Comparison of ENCODE assay signal across 8 mouse cellular contexts in the genomic region with DNA sequence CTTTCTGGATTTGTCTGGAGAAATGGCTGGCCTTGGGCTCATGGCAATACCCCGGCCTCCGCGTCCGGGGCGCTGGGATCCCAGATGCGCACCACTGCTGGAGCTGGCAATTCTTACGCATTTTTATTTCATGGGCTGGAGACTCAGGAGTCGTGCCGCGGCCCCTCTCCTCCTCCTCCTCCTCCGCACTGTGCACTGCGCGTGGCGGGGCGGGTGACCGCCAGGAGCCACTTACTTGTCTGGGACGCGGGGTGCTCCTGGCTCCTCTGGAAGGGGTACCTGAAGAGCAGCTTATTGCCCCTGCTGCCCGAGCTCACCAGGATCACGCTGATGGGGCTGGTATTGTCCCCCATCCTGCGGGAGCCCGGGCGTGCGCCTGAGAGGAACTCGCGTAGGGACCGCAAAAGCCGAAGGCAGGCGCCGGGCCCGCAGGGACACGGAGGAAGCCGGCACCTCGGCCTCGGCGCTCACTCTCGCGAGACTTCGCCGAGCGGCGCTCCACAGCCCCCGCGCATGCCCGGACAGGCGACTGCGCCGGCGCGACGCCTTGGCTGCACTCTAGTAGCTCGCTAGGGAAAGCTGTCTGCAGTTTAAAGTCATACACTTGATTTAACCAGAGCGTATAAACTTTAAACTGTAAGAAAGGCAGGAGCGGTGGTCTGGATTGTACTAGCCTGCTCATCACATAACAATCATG. TPM values are rescaled to one million over a fixed set of nuclear protein-coding genes. Genes with fewer than 3 reads are reported as not detected.
DNase-seq lines count a peak whose midpoint lies in the region; ATAC-seq lines count a peak whose summit lies in the region.

A gene (minus strand): TSS at position 520 of the 697 bp plus-strand sequence.

- peak within 1 kb of the TSS; percentile 92 for H3K27ac ChIP-seq in intestine, embryonic 14.5 days (ENCODE audit: low read depth)

- H3K4me1 ChIP-seq in intestine, embryonic 14.5 days (replicated peaks; ENCODE audit: control insufficient read depth, insufficient read depth, low read length), result 0 out of 2 replicates have a peak, but pooled peaks cover 11% of the 10 kb centered on the region

- peak within 1 kb of the TSS; percentile 95 for H3K9ac ChIP-seq in intestine, embryonic 14.5 days (ENCODE audit: low read length)

- H3K4me3 ChIP-seq in intestine, embryonic 14.5 days (ENCODE audit: low read depth, low read length), result peak within 1 kb of the TSS; percentile 89

- peak; percentile 97 to 98 for DNase-seq in adrenal gland, adult (ENCODE audit: inconsistent age in 2 of 2, low spot score in 1 of 2)
- peak; percentile 95 for DNase-seq in embryo, embryonic 10.5 days (ENCODE audit: low spot score)
- peak; percentile 96 for DNase-seq in gastrocnemius, postnatal 25 days
- peak; percentile 94 for DNase-seq in intestine, embryonic 14.5 days (ENCODE audit: low spot score)
- DNase-seq in left cerebral cortex, postnatal 14 days (ENCODE audit: low spot score in 2 of 2), result peak; percentile 97
- peak; percentile 96 for DNase-seq in mesoderm, embryonic 11.5 days (ENCODE audit: low read depth, low spot score)
- DNase-seq in right cerebral cortex, postnatal 36 days (ENCODE audit: low spot score in 2 of 2), result peak; percentile 93
- peak; percentile 93 for DNase-seq in yolk sac, embryonic 10.5 days (ENCODE audit: low spot score)

- H3K27me3 ChIP-seq in intestine, embryonic 14.5 days (replicated peaks; ENCODE audit: control insufficient read depth, insufficient read depth, low read length), result peaks cover 5% of the 10 kb centered on the region; the same call in 1 of the 2 replicates

- H3K36me3 ChIP-seq in intestine, embryonic 14.5 days (ENCODE audit: control insufficient read depth, insufficient read depth, low read length), result no peaks in the 10 kb centered on the region

- ATAC-seq in intestine, embryonic 14.5 days (replicated peaks; ENCODE audit: low FRiP score, low TSS enrichment, low read depth), result peak; percentile 99

- no peaks in the 10 kb centered on the region for H3K9me3 ChIP-seq in intestine, embryonic 14.5 days (ENCODE audit: control insufficient read depth, low read length)

- peak within 1 kb of the TSS; percentile 80 for H3K4me2 ChIP-seq in intestine, embryonic 14.5 days (ENCODE audit: low read length)

- WGBS in intestine, embryonic 14.5 days, result under 1% methylated on average over 54 of the region's 54 CpGs

- intact Hi-C loops in left cerebral cortex, postnatal 14 days (cut with DNase I), result no loop called here

RNA-seq across cellular contexts. Expression of the gene that starts here (rescaled TPM):
- 10 to 100 TPM; 21.7 to 23.3 TPM for total RNA-seq in gastrocnemius, postnatal 25 days (2021)
- polyA plus RNA-seq in intestine, embryonic 14.5 days (2014; fragmentation: Nextera tagmentation; extraction: Ambion mirVana), result 28.0 and 29.5 TPM in 2 replicates
- 10 to 100 TPM; 47.0 to 57.0 TPM for total RNA-seq in left cerebral cortex, postnatal 14 days (2021)

Comparison
In these comparisons a context has a peak if more than half of its experiments do, and no peak if none do; other contexts are left out.
1. Peak in every context shown above with its lines: DNase-seq, ATAC-seq, H3K4me3 ChIP-seq and H3K27ac ChIP-seq.